Mouse (Mus musculus) brain, embryonic 14.5 days (tissue): ENCODE measurements around the gene Xrcc6. TPM values are rescaled to one million over a fixed set of nuclear protein-coding genes. Genes with fewer than 3 reads are reported as not detected.

ENCODE experiments used
- DNase-seq: peaks from one replicate; pipeline ENCODE4 v3.0.0-alpha.2; 2011; ENCODE audit warnings: low read depth
- CTCF ChIP-seq: fragments of 200-500 bp; IDR thresholded peaks from 2 replicates; pipeline ENCODE4 v1.5.1; 2012; ENCODE audit warnings: inconsistent platforms, mild to moderate bottlenecking, moderate library complexity, borderline replicate concordance; ENCODE audit not compliant: insufficient read depth, insufficient read length; ENCODE audit errors: extremely low read depth
- POLR2A ChIP-seq: fragments of 200-500 bp; IDR thresholded peaks from 2 replicates; pipeline ENCODE4 v1.6.1; 2012; ENCODE audit warnings: mild to moderate bottlenecking, inconsistent platforms, borderline replicate concordance; ENCODE audit not compliant: poor library complexity, insufficient read depth, insufficient read length, severe bottlenecking; ENCODE audit errors: extremely low read depth
- polyA plus RNA-seq: library from polyadenylated mRNA; depleted of rRNA; stranded (reverse); fragments of >200 nt; gene quantifications from 2 replicates; pipeline ENCODE4 v1.2.3, GENCODE M21; 2012; rRNA removed

Gene Xrcc6
- polyA plus RNA-seq, 1 experiment = 27.6 TPM

DNA sequence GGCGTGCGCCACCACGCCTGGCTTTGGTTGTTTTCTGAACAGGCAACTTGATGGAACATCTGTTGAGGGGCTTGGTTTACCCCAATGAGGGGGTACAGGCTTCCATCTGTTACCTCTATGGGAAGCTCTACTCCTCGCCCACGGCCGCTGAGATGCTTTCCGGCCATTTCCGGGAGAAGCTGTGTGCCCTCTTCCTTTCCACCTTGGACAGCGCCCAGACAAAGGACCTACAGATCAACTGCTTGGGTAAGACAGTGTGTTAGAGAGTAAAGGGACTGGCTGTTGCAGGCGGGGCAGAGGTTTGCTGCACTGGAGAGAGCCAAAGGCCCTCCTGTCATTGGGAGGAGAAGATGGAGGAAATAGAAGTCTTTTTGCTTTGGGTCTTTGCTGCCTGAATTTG is 92.2 kb downstream of the Xrcc6 start:
- TF ChIP-seq POLR2A (no peak), CTCF (no peak)
- DNase-seq = no peak

DNA sequence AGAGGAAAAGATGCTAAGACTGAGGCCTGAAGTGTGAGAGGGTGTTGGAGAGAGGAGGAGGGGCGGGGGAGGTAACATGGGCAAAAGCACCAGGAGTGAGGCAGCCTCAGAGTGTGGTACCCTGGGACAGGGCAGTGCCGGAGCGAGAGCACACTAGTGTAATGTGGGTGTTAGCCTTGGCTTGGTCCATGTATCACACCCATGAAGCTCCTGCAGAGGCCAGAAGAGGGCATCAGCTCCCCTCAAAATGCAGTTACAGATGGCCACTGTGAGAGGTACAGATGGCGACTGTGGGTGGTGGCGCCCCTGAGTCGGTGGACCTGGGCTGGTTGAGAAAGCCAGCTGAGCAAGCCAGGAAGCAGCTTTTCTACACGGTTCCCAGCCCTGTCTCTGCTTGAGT is 93.5 kb downstream of the Xrcc6 start:
- peak; percentile 72 for DNase-seq
- no peak for TF ChIP-seq POLR2A
- peak; percentile 66; the same call in 1 of the 2 replicates for TF ChIP-seq CTCF

DNA sequence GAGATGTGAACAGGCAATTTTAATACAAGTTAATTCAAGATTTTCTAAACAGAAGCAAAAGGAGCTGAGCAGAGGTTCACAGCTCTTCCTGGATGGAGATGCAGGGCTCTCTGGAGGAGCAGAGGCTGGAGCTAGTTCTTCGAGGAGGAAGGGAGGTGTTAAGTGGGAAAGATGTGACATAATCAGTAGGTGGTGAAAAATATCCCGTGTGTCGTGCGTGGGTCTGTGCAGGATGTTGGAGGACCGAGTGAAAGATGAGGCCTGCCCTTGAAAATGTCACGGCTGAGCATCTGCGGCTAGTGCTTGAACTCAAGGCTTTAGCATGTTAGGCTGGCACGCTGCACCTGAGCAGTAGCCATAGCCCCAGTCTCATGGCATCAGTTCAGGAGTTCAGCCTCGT is 98.0 kb downstream of the Xrcc6 start:
- TF ChIP-seq POLR2A (no peak), CTCF (no peak)

DNA sequence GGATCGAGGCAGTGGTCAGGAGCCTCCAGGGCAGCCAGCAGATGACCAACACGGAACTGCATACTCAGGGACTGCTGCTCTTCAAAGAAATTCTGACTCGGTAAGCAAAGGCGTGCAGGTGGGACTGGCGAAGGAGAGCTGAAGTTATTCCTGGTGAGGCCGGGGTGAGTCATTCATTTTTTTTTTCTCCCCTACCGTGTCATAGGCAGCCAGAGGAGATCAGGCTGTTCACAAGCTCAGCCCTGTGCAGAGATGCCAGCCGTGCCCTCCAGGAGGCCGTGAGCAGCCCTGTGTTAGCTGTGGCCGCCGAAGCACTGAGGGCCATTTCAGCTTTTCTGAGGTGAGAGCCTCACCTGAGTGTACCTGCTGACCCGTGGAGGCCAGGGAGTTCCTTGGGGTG is 98.5 kb downstream of the Xrcc6 start:
- TF ChIP-seq CTCF = no peak
- TF ChIP-seq POLR2A = no peak
- no peak for DNase-seq

More for the DNA sequence above, 98.0 kb downstream of the Xrcc6 start:
- DNase-seq = no peak

DNA sequence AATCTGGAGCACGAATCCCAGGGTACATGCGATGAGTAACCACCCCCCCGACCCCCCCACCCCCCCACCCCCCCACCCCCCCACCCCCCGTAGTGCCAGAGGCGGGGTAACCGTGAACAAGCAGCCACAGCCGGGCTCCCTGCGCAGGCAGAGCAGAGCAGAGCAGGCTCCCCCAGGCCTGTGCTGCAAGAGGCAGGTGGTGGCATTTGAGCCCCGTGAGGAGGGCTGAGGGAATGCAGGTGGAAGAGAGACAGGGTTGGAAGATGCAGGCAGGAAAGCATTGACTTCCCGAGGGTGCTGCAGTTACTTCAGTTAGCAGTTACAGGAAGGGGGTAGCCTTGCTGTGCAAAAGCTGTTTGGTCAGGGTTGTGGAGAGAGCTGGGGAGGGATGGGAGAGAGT is 99.6 kb downstream of the Xrcc6 start:
- TF ChIP-seq CTCF (peak; percentile 27; the same call in 1 of the 2 replicates), POLR2A (no peak)
- peak; percentile 11 for DNase-seq

Other genes starting within 250 kb of the Xrcc6 start
- 80.6 and 102 TPM in 2 replicates for gene Zc3h7b, start 242.8 kb upstream of the Xrcc6 start, polyA plus RNA-seq
- 98.8 and 131 TPM in 2 replicates for gene Rangap1, start 242.3 kb upstream of the Xrcc6 start, polyA plus RNA-seq
- 35.5 and 38.0 TPM in 2 replicates for gene Tef, start 185.4 kb upstream of the Xrcc6 start, polyA plus RNA-seq
- 15.4 and 15.7 TPM in 2 replicates for gene Tob2, start 129.0 kb upstream of the Xrcc6 start, polyA plus RNA-seq
- 85.1 and 103 TPM in 2 replicates for gene Phf5a, start 115.9 kb upstream of the Xrcc6 start, polyA plus RNA-seq
- 262 and 283 TPM in 2 replicates for gene Aco2, start 115.5 kb upstream of the Xrcc6 start, polyA plus RNA-seq
- gene Polr3h, start 61.6 kb upstream of the Xrcc6 start, polyA plus RNA-seq = 30.8 and 34.4 TPM in 2 replicates
- gene Csdc2, start 51.1 kb upstream of the Xrcc6 start, polyA plus RNA-seq = 89.4 and 128 TPM in 2 replicates
- gene Pmm1, start 26.9 kb upstream of the Xrcc6 start, polyA plus RNA-seq = 75.6 and 78.9 TPM in 2 replicates
- gene 1700029P11Rik, start 7.3 kb upstream of the Xrcc6 start, polyA plus RNA-seq = not detected in 2 replicates
- gene Desi1, start 46.0 kb downstream of the Xrcc6 start, polyA plus RNA-seq = 44.4 and 50.1 TPM in 2 replicates
- 143 and 191 TPM in 2 replicates for gene Snu13, start 59.8 kb downstream of the Xrcc6 start, polyA plus RNA-seq
- gene 4930407I10Rik, start 71.3 kb downstream of the Xrcc6 start, polyA plus RNA-seq = 0.01 TPM in 1 of 2 replicates, not detected in the other
- 0.07 and 0.10 TPM in 2 replicates for gene Mei1, start 82.2 kb downstream of the Xrcc6 start, polyA plus RNA-seq
- gene Ccdc134, start 140.1 kb downstream of the Xrcc6 start, polyA plus RNA-seq = 15.2 and 22.5 TPM in 2 replicates
- gene Srebf2, start 159.3 kb downstream of the Xrcc6 start, polyA plus RNA-seq = 196 and 230 TPM in 2 replicates
- 1.8 and 3.2 TPM in 2 replicates for gene Shisa8, start 225.0 kb downstream of the Xrcc6 start, polyA plus RNA-seq
- 0.26 and 0.30 TPM in 2 replicates for gene Tnfrsf13c, start 236.5 kb downstream of the Xrcc6 start, polyA plus RNA-seq